Mouse (Mus musculus) cortical plate, adult 2 months (tissue): ENCODE measurements around the gene Hsd17b1. TPM values are rescaled to one million over a fixed set of nuclear protein-coding genes. Genes with fewer than 3 reads are reported as not detected.

Experiments
- H3K27ac ChIP-seq: fragments of 200-500 bp; 2 replicates; pipeline ENCODE4 v1.5.1; 2012; ENCODE audit warnings: low read length, control low read depth, inconsistent platforms; ENCODE audit not compliant: insufficient read depth
- H3K4me1 ChIP-seq: fragments of 200-500 bp; 2 replicates; pipeline ENCODE4 v1.6.1; 2011; ENCODE audit warnings: low read length; ENCODE audit not compliant: control insufficient read depth, insufficient read depth
- H3K4me3 ChIP-seq: fragments of 200-500 bp; 2 replicates; pipeline ENCODE4 v1.5.1; 2011; ENCODE audit warnings: mild to moderate bottlenecking, low read length, control low read depth; ENCODE audit not compliant: insufficient read depth
- CTCF ChIP-seq: fragments of 200-500 bp; IDR thresholded peaks from 2 replicates; pipeline ENCODE4 v1.5.1; 2011; ENCODE audit warnings: mild to moderate bottlenecking, control low read depth, low read length; ENCODE audit not compliant: insufficient read depth; ENCODE audit errors: extremely low read depth
- POLR2A ChIP-seq: fragments of 200-500 bp; IDR thresholded peaks from 2 replicates; pipeline ENCODE4 v1.6.1; 2011; ENCODE audit warnings: mild to moderate bottlenecking, low read length, control low read depth; ENCODE audit not compliant: insufficient read depth; ENCODE audit errors: extremely low read depth
- polyA plus RNA-seq: library from polyadenylated mRNA; depleted of rRNA; stranded (reverse); fragments of >200 nt; gene quantifications from 2 replicates; pipeline ENCODE4 v1.2.3, GENCODE M21; 2012

Gene Hsd17b1
- polyA plus RNA-seq, 1 experiment, result 0.42 TPM

GRCm38 (mm10) chr11:101083083-101083697 lies 5.0 kb downstream of the Hsd17b1 start:
- H3K4me1 ChIP-seq, result peaks cover 5% of the 10 kb centered on the region
- H3K27ac ChIP-seq, result peak overlapping the region; percentile 26
- H3K4me3 ChIP-seq, result peak overlapping the region; percentile 90
- no peak for TF ChIP-seq POLR2A
- no peak for TF ChIP-seq CTCF

GRCm38 (mm10) chr11:101084246-101084645 lies 6.0 kb downstream of the Hsd17b1 start:
- peaks cover 5% of the 10 kb centered on the region for H3K4me1 ChIP-seq
- H3K27ac ChIP-seq, result no peak overlapping the region
- no peak for TF ChIP-seq CTCF
- TF ChIP-seq POLR2A, result no peak
- H3K4me3 ChIP-seq, result no peak overlapping the region

GRCm38 (mm10) chr11:101084811-101085210 lies 6.6 kb downstream of the Hsd17b1 start:
- Histone ChIP-seq H3K27ac (no peak overlapping the region), H3K4me3 (no peak overlapping the region), H3K4me1 (peaks cover 5% of the 10 kb centered on the region)
- TF ChIP-seq POLR2A (no peak), CTCF (no peak)

- Histone ChIP-seq H3K27ac (no peak overlapping the region), H3K4me1 (peaks cover 5% of the 10 kb centered on the region), H3K4me3 (no peak overlapping the region)
- TF ChIP-seq CTCF (no peak), POLR2A (no peak)
Observed at GRCm38 (mm10) chr11:101085617-101086322, 7.6 kb downstream of the Hsd17b1 start.

- H3K4me3 ChIP-seq, result peak overlapping the region; percentile 79; the same call in 1 of the 2 replicates
- TF ChIP-seq POLR2A (no peak), CTCF (no peak)
Observed at GRCm38 (mm10) chr11:101086323-101086674, 8.1 kb downstream of the Hsd17b1 start.

GRCm38 (mm10) chr11:101086756-101087681 lies 8.8 kb downstream of the Hsd17b1 start, which contains the start of gene Mlx:
TSS of gene Mlx (plus strand) at chr11:101087277.
- TF ChIP-seq POLR2A, result peak; percentile 90
- TF ChIP-seq CTCF, result no peak

More at GRCm38 (mm10) chr11:101086323-101086674, 8.1 kb downstream of the Hsd17b1 start:
- H3K4me1 ChIP-seq, result peaks cover 5% of the 10 kb centered on the region
- H3K27ac ChIP-seq, result no peak overlapping the region

GRCm38 (mm10) chr11:101087682-101088055 lies 9.5 kb downstream of the Hsd17b1 start:
- H3K27ac ChIP-seq, result no peak overlapping the region
- H3K4me3 ChIP-seq, result peak overlapping the region; percentile 79
- TF ChIP-seq CTCF (no peak), POLR2A (no peak)
- H3K4me1 ChIP-seq, result peaks cover 5% of the 10 kb centered on the region

More at GRCm38 (mm10) chr11:101086756-101087681, 8.8 kb downstream of the Hsd17b1 start, which contains the start of gene Mlx:
- Histone ChIP-seq H3K27ac (no peak within 1 kb of the TSS), H3K4me3 (peak within 1 kb of the TSS; percentile 79), H3K4me1 (peaks cover 5% of the 10 kb centered on the region)

- H3K27ac ChIP-seq, result no peak overlapping the region
- peaks cover 2% of the 10 kb centered on the region for H3K4me1 ChIP-seq
- H3K4me3 ChIP-seq, result no peak overlapping the region
- TF ChIP-seq POLR2A, result no peak
Observed at GRCm38 (mm10) chr11:101089931-101090330, 11.7 kb downstream of the Hsd17b1 start.

GRCm38 (mm10) chr11:101094930-101095313 lies 16.7 kb downstream of the Hsd17b1 start:
- no peak for TF ChIP-seq POLR2A
- TF ChIP-seq CTCF, result no peak
- H3K27ac ChIP-seq, result no peak overlapping the region
- H3K4me1 ChIP-seq, result no peaks in the 10 kb centered on the region
- peak overlapping the region; percentile 53 for H3K4me3 ChIP-seq
